Mouse (Mus musculus): Measurements from ENCODE around the gene Fanca.
"Not testable (repeated sequence)": the region's sequence is repeated elsewhere in the genome, so short reads cannot be mapped to it uniquely, and the experiment has no call there.

Fanca gene

DNA sequence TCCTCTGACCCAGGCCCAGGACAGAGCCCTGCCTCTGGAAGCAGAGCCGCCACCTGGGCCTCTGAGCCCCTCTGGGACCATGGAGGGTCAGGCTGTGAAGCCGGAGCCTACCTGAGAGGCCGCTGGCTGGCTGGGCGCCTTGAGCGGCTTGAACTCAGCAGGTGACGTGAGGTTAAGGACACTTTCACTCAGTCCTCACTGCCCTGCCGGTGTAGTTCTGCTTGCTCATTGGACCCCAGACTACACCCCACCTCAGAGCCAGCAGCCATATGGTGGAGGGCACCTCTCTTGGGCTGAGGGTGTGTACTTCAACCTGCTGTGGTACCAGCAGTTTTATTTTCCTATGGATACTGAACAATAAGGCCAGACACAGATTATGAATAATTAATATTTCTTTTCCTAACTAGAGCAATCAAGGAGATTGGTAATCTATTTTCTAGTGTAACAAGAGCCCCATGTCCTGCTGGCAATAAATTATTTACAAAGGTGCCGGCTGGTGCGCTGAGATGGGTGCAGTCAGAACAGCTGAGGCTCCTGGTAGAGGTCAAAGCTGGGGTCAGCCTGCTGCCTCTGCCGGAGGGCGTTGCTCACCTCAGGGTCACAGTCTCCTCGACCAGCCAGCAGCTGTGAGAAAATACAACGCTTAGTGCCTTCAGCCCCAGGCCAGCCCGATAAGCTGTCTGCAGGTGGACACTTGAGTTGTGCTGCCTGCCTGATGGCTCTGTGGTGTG, 50.3 kb downstream of the Fanca start:
- no peak for DNase-seq

DNA sequence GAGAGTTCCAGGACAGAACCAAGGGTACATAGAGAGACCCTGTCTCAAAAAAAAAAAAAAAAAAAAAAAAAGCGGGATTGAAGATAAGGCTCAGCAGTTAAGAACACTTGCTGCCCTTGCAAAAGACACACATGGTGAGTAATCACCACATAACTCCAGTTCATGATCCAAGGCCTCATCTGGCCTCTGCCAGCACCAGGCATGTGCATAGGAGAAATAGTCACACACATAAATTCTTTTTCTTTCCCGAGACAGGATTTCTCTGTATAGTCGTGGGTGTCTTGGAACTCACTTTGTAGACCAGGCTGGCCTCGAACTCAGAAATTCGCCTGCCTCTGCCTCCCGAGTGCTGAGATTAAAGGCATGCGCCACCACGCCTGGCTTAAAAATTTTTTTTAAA, 60.8 kb downstream of the Fanca start:
- not testable (repeated sequence) for DNase-seq

DNA sequence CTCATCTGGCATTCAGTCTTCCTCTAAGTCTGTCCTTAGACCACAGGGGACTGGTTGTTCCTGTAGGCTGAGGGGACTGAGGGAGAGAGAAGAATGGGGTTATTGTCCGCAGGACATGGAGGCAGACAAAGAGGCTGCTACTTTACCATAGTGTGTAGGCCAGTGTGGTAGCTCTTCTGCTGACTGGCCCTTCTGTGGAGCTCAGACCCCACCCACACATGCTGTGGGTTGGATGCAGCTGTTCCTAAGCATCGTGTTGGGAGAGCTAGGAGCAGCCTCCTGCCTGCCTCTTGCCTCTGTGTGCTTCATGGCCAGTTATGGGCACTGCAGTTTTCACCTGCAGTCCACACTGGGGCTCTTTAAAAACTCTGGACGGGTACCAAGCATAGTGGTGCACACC, 61.3 kb downstream of the Fanca start:
- DNase-seq, result peak; percentile 88

DNA sequence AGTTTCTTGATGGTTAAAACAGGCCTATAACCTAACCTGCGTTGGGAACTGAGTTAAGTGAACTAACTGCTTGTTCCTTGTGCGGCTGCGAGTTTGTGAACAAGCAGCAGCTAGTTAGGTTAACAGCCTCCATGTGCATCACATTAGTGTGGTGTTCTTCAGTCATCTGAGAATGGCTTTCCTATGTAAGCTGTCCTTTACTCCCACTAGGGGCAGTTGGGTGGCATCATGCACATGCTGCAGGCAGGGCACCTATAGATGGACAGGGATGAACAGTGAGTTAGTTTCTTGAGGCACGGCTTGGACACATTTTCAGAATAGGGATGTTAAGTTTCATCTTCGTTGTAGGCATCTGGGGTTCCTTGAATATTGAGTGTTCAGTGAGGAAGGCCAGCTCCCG, 63.2 kb downstream of the Fanca start:
- DNase-seq, result no peak

DNA sequence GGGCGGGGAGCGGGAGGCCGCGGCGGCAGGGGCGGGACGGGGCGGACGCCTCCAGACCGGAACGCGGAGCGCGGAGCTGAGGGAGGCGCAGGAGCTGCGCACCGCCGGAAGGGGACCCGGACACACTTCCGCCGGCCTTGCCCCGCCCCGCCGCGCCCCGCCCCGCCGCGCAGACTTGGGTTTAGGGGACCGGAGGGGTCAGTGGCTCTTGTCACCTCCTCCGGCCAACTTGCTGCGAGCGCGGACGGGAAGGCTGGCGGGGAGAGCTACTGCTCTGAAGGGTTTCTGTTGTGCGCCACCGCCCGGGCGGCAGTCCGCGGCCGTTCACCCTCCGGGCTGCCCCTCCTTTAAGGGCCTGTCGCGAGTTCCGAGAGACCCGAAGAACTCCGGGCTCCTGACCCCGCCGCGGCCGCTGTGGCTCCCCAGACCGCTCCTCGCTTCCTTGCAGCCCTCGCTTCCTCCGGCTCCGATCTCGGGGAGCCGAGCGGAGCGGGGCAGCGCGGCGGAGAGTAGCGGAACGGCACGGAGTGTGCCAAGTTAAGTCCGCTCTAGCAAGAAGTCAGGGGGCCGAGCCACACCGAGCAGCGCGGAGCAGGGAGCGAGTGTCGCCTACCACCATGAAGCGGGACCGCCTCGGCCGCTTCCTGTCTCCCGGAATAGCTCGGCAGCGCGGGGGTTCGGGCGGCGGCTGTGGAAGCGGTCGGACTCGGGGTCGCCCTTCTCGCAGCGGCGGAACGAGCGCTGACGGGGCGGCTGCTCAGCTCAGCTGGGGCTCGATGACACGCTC, 64.1 kb downstream of the Fanca start, which contains the start of the genes Zfp276 and Vps9d1:
TSS of gene Zfp276 (plus strand) at position 97 of the 787 bp plus-strand sequence.
TSS of gene Vps9d1 (minus strand) at position 250 of the 787 bp plus-strand sequence.
- peak; percentile 74 for DNase-seq

DNA sequence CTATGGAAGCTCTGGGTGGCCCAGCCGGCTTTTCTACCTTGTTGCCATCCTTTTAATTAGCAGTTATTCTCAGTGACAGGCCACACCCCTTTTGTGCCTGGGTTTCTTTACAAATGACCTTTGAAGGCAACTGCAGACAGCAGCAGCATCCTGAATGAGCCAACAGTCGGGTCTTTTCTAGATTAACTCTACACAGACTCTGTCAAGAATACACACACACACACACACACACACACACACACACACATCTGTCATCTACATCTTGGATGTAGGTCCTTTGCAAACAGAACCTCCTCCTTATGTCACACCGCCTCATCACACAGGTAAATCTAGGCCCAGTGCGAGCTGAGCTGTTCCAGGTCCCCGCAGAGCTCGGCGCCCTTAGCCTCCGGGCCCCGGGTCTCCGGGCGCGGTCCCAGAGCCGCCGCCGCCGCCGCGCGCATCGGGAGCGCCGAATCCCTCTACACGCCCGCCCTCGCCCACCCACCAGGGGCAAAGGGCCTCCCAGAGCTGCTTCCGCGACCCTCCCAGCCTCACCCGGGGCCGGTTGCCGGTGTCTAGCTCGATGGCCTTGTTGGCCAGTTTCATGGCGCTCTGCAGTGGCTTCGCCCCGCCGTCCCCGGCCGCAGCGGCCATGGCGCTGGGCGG, 64.8 kb downstream of the Fanca start:
- DNase-seq, result no peak

DNA sequence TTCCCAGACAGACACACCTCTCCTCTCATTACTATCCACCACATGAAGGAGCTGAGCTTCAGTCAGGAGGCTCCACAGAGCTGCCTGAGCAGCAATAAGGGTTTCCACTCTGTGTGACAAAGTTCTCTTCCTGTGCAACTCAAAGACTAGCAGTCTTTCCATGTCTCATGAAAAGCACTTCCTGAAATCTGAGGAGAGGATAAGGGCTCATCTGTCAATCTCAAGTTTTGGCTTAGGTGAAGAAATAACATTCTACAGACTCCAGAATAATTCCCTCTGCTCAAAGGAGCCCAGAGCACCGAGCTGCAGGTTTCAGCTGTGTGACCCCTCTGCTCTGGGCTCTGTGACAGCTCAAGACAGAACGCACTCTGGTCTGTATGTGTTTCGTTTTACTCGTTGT, 65.5 kb downstream of the Fanca start:
- no peak for DNase-seq

DNA sequence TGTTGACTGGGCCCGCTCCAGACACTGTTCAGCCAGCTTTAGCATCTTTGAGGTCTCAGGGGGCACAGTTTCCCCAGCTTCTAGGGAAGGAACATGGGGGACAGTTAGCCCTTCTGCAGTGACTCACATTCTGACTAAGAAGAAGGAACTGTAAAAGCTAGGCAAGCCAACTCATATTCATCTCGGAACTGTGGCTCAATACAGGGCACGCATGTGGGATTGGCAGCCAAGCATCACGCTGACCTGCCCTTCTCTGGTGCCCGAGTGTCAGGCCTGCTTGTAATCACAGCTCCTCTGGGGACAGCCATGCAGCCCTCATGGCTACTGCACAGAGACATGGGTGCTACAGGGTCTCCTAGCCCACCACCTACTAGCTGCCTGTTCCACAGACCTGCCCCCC, 67.4 kb downstream of the Fanca start:
- no peak for DNase-seq

DNA sequence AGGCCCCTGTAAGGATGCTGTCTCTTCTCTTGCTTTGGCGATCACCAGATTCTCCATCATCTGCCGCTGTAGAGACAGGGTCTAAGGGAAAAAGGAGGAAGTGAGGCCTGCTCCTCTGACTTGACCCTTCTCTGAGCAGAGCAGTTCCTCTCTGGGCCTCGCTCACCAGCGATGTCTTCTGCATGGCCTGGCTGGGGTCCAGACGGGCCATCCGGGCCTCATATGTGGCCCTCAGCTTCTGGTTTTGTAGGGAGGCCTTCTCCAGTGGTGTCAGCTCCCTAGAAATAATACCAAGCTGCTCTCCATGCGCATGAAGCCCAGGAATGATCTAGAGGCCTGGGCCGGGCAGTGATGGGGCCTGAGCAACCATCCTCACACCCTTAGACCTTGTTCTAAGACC, 69.8 kb downstream of the Fanca start:
- DNase-seq, result peak; percentile 69

DNA sequence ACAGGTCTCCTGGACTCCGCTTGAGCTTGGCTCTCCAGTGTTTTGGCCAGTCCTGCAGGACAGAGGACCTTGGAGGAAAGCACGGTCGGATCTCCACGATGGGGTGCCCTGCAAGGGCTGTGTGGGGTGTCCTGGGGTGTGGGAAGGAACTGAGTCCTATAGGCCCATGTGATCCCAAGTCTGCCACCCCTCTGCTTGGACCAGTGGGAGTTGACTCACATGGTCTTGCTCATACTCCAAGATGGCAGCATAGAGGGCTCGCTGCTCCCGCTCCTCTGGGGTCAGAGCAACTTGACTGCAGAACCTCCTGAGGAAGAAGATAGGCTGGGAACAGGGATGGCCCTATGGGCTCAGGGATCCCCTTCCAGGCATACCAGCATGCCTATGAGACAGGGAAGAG, 70.6 kb downstream of the Fanca start:
- no peak for DNase-seq

DNA sequence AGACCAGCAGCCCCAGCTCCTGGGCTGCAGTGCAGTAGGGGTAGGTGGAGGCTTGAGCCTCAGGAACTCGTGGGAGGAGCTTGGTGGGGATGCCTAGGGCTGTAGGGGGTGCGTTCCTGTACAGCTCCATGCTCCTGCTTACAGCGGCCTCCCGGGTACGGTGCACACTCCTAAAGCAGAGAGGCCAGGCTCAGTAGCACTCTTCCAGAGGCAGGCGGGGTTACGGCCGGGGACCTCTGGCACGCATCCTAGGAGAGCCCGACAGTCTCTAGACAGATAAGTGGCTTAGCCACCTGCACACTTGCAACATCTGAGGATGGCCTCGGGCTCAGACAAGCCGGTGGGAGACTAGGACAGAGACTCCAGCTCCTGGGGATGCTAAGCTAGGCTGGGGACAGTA, 72.8 kb downstream of the Fanca start:
- DNase-seq, result no peak

DNA sequence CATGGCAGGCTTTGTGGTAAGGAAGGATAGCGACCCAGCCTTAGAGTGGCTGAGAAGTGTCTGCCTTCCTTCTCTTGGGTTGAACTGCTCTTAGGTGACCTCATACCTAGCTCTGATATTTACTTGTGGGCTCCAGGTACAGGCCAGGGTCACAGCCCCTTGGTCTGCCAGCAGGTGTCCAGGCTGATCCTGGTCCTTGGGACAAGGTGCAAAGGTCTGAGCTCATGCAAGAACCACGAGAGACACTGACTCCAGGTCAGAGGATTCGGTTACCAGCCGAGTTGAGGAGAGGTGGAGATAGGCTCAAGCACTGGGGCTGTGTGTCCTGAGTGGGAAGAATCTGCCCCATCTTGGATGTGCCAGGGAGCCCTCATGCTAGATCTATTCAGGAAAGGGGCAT, 74.0 kb downstream of the Fanca start:
- DNase-seq, result no peak

DNA sequence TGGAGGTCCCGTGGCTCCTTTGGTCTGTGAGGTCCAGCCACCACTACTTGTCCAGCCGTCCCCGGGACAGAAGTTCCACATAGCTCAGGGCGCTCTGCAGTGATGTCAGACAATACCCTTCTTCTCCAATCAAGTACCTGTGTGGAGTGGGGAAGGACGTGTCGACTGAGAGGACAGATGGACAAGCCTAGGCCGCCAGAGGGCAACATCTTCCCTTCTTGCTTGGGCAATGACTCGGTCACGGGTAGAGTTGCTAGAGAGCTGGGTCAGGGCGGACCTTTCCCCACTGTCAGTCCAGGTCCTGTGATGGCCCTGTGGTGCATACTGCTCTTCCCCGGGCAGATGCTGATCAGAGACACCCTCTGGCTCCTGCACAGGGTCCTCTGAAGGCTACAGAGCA, 75.3 kb downstream of the Fanca start:
- no peak for DNase-seq

DNA sequence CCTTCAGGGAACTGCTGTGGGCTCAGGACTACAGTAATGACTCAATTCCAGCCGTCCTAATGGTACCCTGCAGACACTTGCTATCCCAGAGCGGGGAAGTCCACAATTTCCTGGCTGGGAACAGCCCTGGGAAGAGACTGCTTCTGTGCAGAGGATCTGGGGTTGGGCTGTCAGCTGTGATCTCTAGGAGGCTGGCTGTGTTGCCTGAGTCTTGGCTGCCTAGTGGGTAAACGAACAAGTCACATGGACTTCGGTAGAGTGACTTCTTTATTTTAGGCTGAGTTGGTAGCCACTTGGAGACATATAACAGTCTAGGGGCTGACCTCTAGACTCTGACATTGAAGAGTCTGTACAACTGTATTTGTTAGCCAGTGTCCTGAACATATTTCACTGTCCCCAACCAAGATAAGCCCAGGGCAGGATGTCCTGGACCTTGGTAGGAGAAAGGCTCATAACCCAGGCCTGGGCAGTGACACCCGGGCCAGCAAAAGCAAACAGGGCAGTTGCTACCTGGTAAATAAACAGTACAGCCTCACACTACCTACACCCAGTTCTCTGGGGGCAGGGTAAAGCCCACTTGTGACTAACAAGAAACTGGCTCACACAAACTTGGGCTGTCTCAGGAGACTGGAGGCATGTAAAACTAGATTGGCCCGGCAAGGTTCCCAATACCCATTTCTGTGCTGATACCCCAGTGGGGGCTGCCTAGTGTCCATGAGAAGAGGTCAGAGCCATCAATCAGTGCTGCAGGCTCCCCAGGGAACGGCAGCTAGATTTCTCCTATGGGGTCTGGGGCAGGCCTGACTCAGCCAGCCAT, 76.1 kb downstream of the Fanca start:
- DNase-seq, result no peak

DNA sequence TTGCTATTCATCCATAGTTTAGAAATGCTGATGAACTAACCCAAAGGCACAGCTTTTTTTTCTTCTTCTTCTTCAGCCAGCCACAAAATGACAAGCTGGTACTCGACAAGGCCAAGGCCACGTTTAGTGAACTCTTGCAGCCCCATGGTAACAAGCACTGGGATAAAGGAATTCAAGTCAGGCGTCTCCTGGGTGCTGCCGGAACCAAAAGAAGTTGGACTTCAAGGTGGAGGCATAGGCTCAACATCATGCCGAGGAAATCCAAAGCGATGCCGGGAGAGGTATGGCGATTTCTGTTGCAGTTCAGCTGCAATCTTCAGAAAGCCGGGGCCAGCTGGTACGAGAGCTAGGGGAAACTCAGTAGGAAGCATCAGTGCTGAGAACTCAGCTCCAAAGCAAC, 79.0 kb downstream of the Fanca start:
- DNase-seq, result no peak

DNA sequence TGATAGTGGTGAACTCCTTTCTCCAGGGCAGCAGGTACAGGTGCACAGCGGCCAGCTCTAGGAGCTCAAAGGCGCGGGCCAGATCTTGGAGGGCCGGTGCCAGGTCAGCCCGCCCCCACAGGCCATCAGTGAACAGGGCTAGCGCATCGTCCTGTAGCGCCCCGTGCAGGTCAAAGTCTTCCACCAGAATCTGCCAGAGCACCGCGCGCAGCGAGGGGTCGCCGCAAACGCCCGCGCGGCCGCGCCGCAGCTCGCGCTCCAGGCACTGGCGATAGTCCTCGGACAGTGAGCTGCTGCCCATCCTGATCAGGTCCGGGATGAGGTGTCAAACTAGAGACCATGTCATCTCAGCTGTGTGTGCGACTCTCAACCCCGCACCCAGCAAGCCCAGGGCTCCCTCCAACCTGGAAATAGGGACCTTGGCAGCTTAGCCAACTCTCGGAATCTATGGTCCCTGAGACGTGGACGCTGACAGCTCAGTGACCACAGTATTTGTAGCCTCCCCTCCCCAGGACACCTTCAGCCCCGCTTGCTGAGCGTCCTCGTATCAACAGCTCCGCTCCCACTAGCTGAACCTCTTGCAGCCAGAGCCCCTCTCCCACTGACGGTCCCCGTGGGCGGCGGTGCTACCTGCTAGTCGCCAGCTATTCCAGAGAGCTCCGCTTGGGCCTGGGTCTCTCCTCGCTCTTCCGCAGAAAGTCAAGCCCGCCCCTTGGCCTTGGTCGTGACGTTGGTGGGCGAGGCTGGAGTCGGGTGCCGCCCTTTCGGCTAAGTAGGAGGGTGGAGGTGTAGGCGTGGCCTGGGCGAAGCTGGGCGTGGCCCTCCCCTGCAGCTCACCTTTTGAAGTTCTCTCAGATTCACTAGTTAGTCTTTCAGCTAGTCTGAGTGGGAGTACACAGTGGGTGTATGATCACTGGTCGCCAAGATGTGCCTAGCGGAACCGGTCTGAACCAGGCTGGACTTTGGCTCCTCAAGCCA, 82.6 kb downstream of the Fanca start, which contains the start of gene Spata2l:
TSS of gene Spata2l (minus strand) at position 714 of the 978 bp plus-strand sequence.
- DNase-seq, result peak; percentile 90

DNA sequence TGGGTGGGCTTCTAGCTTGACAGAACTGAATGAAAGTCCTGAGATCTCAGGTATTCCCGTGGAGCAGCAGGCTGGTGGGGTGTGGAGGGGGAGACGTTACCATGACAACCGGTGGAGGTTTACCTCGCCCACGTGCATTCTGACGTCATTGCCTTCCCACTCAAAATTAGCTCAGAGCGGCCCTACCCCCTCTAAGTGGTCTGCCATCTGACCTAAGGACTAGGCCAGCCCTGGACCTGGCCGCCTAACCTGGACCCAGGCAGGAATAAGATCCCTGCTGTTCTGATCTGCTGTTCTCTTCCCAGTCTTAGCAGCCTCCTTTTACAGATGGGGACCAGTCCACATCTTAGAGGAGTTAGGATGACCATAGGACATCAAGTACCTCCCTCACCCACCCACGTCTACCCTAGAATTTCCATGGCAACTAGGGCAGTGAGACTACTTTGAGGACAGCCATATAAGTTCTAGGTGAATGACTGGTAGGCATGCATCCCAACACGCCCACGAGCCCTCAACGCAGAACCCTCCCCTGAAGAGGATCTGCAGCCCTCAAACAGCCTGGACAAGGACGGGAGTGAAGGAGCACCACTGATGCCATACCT, 83.4 kb downstream of the Fanca start:
- DNase-seq, result peak; percentile 90

DNA sequence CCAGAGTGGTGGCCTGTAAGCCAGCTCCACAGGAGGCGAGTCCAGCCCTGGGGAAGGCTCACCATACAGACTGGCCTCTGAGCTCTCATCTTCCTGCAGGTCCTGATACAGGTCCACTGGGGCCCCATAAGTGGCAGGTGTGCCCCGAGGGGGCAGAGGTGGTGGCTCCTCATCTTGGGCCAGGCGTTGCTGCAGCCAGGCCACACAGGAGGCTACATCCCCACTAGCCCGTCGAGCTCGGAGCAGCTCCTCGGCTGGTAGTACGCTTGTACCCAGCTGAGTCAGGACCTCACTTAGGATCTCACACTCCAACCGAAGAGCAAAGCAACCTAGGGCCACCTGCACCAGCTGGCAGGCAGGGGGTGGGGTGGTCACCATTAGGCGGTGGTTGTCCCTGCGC, 84.6 kb downstream of the Fanca start:
- DNase-seq, result no peak

DNA sequence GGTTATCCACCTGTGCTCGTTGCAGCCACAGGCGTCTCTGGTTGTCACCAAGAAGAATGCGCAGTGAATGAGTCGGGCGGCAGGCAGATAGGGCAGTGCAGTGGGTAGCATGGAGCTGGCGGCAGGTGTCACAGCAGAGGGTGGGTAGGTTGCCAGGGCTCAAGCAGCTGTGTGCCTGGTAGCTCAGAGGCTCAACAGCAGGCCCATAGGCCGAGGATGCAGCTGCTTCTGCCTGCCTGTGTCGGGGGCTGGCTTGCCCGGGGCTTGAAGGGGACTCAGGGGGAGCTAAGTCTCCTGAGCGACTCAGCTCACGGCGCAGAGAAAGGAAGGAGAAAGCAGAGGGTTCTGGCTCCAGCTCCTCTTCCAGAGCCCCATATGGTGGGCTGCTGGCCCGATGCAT, 85.1 kb downstream of the Fanca start:
- DNase-seq, result no peak

DNA sequence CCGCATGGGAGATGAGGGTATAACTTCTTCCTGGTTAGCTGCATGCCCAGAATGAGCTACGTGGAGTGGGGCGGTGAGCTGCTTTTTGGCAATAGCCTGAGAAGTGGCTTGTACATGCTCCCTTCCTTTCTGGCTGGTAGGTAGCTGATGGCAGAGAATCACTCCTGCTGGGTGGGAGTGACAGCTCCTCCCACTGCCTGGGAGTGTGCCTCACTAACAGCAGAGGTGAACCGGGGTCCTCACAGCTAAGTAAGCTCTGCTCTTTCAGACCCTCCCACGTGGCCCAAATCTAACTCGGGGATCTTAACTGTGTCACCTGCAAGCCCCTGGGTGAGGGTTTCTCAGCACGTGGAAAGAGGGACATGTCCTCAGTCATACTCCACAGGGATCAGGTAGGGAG, 85.8 kb downstream of the Fanca start:
- DNase-seq, result no peak

DNA sequence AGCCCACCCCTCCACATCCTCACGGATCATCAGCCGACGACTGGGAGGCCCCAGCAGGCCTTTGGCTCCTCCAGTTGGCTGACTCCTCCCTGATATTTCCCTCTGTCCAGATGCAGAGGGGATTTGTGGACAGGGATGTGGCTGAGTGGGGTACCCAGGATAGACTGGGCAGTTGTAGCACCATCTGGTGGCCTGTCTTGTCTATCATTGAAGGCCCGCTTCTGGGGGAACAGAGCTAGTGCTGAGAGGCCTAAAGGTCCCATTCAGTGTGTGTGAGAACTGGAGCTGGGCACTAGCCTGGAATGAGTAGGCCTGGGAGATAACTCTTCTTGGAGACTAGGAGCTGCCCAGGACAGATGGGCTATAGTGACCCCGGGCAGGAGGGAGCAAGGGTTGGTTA, 86.6 kb downstream of the Fanca start:
- DNase-seq, result no peak

Measured in layer of hippocampus, adult 9-11 months (tissue).